Mouse (Mus musculus): ENCODE results near the gene Flot2. TPM values are rescaled to one million over a fixed set of nuclear protein-coding genes. Genes with fewer than 3 reads are reported as not detected.

Gene Flot2
- polyA plus RNA-seq (2015; fragmentation: Nextera tagmentation; extraction: Ambion mirVana), result 98.0 and 104 TPM in 2 replicates

DNA sequence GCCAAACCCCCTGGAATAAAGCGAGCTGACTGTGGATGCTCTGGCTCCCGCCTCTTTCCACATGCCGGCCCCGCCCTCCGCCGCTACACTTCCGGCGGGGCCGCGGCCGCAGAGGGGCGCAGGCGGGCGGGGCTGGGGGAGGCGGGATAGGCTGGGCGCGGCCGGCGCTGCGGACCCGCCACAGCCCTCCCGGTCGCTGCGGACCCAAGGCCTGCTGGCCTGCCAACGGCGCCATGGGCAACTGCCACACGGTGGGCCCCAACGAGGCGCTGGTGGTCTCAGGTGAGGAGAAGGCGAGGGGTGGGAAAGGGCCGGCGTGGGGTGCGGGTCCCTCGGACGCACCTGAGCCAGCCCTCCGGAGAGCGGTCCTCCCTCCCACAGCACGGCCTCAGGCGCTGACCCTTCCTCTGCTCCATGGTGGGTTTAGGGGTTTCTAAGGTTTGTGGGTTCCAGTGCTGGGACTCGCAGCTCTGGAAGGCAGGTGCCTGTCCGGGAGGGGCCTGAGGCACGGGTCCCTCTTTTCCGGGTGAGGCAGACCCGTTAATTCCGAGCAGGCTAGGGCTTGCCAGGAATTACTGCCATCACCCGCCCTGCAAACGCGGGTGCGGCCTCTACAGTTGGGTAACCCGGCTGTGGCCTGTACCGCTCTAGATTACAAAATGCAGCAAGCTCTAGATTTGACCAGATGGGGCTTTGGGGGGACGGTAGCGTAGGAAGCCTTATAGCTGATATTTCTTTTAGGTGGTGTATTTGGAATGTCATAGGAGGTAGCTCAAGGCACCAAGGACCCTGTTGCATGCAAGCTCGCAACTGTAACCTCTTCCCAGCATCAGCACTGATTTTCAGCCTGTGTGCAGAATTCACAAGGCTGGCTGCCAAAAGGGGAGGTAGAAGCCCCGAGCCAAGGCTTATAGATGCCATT, at the start of gene Flot2:
Gene Flot2 (plus strand): TSS at position 101 of the 922 bp plus-strand sequence.
- peak; percentile 88 for ATAC-seq (ENCODE audit: low read depth)
- peaks cover 35% of the 10 kb centered on the region for H3K36me3 ChIP-seq
- 2% methylated on average over 55 of the region's 55 CpGs for WGBS

DNA sequence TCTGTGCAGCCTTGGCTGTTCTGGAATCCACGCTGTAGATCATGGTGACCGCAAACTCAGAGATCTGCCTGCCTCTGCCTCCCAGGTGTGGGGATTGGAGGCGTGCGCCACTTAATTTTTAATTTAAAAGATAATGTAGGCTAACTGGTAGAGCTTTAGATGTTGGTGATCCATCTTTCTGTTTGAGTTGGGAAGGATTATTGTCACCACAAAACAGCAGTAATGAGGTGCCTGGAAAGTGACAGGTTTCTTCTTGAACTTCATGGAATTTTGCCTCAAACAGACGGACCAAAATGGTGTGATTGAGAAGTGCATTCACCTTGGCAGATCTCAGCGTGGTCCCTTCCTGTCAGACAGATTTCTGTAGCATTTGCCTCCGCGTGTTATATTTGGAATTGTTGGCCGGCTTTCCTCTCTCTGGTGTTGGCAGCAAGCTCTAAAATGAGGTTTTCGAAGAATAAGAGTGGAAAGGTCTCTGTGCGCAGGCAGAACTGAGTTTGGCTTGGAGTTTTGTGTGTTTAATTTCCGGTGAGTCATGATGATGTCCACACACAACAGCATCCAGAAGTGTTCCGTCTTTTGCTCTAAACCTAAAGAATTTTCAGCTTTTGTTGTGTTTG, 48.5 kb upstream of the Flot2 start:
- Histone ChIP-seq H3K27me3 (no peaks in the 10 kb centered on the region), H3K9me3 (no peaks in the 10 kb centered on the region), H3K36me3 (peaks cover 34% of the 10 kb centered on the region), H3K4me2 (no peak overlapping the region), H3K4me3 (no peak overlapping the region), H3K4me1 (replicated peaks) (peaks cover 21% of the 10 kb centered on the region), H3K9ac (no peak overlapping the region), H3K27ac (replicated peaks) (no peak overlapping the region)
- WGBS, result 93% methylated on average over 13 of the region's 13 CpGs
- ATAC-seq (ENCODE audit: low read depth), result no peak

More for the DNA sequence above, at the start of gene Flot2:
- Histone ChIP-seq H3K4me3 (peak within 1 kb of the TSS; percentile 90), H3K9ac (peak within 1 kb of the TSS; percentile 95), H3K27ac (replicated peaks) (peak within 1 kb of the TSS; percentile 88), H3K9me3 (no peaks in the 10 kb centered on the region), H3K27me3 (no peaks in the 10 kb centered on the region), H3K4me1 (replicated peaks) (peaks cover 37% of the 10 kb centered on the region), H3K4me2 (peak within 1 kb of the TSS; percentile 72)

DNA sequence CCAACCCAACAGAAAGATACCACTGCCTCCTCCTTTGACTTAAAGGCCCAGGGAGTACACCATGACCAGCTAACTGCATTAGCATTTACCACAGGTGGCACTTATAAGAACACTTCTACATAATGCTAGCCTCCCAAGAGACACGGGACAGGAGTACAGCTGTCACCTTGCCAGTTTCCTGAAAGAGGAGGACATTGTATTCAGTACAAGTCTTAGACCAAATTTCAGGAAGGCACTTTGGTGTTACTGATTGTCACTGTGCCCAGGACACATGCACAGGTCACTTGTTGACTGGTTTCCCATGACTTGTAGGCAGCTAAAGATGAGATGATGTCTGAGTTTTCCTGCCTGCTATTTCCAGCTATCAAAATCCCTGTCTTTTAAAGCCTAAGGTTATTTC, 42.2 kb upstream of the Flot2 start:
- WGBS, result 90% methylated on average over 1 of the region's 1 CpGs
- ATAC-seq (ENCODE audit: low read depth), result no peak
- Histone ChIP-seq H3K27me3 (no peaks in the 10 kb centered on the region), H3K4me1 (replicated peaks) (no peaks in the 10 kb centered on the region), H3K4me3 (no peak overlapping the region), H3K9ac (no peak overlapping the region), H3K9me3 (no peaks in the 10 kb centered on the region), H3K4me2 (no peak overlapping the region), H3K27ac (replicated peaks) (no peak overlapping the region), H3K36me3 (peaks cover 10% of the 10 kb centered on the region; the same call in 1 of the 2 replicates)

DNA sequence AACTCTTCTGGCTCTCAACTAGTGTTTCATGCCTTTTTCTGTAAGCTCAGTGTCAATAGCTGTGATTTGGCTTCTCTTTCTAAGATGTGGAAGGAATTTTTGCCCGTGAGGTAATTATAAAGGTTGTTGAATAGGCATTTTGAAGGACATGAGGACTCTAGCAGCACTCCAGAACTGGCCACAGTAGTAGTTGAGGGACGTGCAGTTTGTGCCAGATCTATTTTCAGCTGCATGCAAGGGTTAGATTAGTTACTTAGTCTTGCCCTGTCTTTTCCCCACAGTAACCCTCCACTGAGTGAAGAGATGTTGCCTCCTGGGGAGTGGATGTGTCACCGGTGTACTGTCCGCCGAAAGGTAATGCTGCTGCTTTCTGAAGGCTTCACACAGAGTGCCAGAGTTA, 31.3 kb upstream of the Flot2 start:
- Histone ChIP-seq H3K4me2 (no peak overlapping the region), H3K27me3 (no peaks in the 10 kb centered on the region), H3K27ac (replicated peaks) (no peak overlapping the region), H3K4me1 (replicated peaks) (0 out of 2 replicates have a peak, but pooled peaks cover 9% of the 10 kb centered on the region), H3K9me3 (no peaks in the 10 kb centered on the region), H3K4me3 (no peak overlapping the region), H3K36me3 (peaks cover 50% of the 10 kb centered on the region), H3K9ac (no peak overlapping the region)
- WGBS, result 96% methylated on average over 5 of the region's 5 CpGs
- no peak for ATAC-seq (ENCODE audit: low read depth)

- no peak overlapping the region for H3K4me3 ChIP-seq
- ATAC-seq (ENCODE audit: low read depth), result peak; percentile 85
- no peak overlapping the region for H3K4me2 ChIP-seq
- H3K27me3 ChIP-seq, result no peaks in the 10 kb centered on the region
- no peaks in the 10 kb centered on the region for H3K9me3 ChIP-seq
- H3K9ac ChIP-seq, result no peak overlapping the region
- no peak overlapping the region for H3K27ac ChIP-seq (replicated peaks)
- no peaks in the 10 kb centered on the region for H3K4me1 ChIP-seq (replicated peaks)
- H3K36me3 ChIP-seq, result peaks cover 92% of the 10 kb centered on the region
- WGBS, result 19% methylated on average over 4 of the region's 4 CpGs
Measured at GRCm38 (mm10) chr11:78019676-78020075, 18.1 kb upstream of the Flot2 start.

DNA sequence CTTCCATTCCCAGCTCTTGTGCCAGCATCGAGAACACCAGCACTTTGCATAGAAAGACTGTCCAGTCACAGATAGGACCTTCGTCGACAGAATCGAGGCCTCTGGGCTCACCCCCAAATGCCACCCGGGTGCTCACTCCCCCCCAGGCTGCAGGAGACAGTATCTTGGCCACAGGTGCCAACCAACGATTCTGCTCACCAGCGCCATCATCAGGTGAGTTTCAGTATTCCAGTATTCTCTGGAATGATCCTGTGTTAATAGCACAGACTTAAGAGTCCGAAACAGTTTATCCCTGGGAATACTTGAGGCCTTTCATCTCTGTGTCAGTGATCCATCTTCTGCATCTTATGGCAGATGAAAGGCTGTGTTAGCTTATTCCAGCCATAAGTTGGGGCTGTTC, 14.1 kb upstream of the Flot2 start:
- H3K4me3 ChIP-seq, result no peak overlapping the region
- no peaks in the 10 kb centered on the region for H3K27me3 ChIP-seq
- H3K9ac ChIP-seq, result no peak overlapping the region
- no peak overlapping the region for H3K4me2 ChIP-seq
- no peak overlapping the region for H3K27ac ChIP-seq (replicated peaks)
- WGBS, result 85% methylated on average over 8 of the region's 8 CpGs
- ATAC-seq (ENCODE audit: low read depth), result no peak
- no peaks in the 10 kb centered on the region for H3K9me3 ChIP-seq
- no peaks in the 10 kb centered on the region for H3K4me1 ChIP-seq (replicated peaks)
- peaks cover 90% of the 10 kb centered on the region for H3K36me3 ChIP-seq

GRCm38 (mm10) chr11:78029240-78029639, 8.5 kb upstream of the Flot2 start:
- H3K27me3 ChIP-seq, result no peaks in the 10 kb centered on the region
- no peak overlapping the region for H3K4me3 ChIP-seq
- H3K9ac ChIP-seq, result no peak overlapping the region
- 81% methylated on average over 8 of the region's 8 CpGs for WGBS
- H3K4me1 ChIP-seq (replicated peaks), result peaks cover 31% of the 10 kb centered on the region
- H3K27ac ChIP-seq (replicated peaks), result no peak overlapping the region
- peaks cover 57% of the 10 kb centered on the region for H3K36me3 ChIP-seq
- no peaks in the 10 kb centered on the region for H3K9me3 ChIP-seq
- H3K4me2 ChIP-seq, result no peak overlapping the region
- ATAC-seq (ENCODE audit: low read depth), result no peak

GRCm38 (mm10) chr11:78030600-78030999, 7.1 kb upstream of the Flot2 start:
- no peak for ATAC-seq (ENCODE audit: low read depth)
- 70% methylated on average over 2 of the region's 2 CpGs for WGBS
- Histone ChIP-seq H3K4me1 (replicated peaks) (peaks cover 34% of the 10 kb centered on the region), H3K4me2 (no peak overlapping the region), H3K27ac (replicated peaks) (no peak overlapping the region), H3K36me3 (peaks cover 55% of the 10 kb centered on the region), H3K9me3 (no peaks in the 10 kb centered on the region), H3K4me3 (no peak overlapping the region), H3K9ac (no peak overlapping the region), H3K27me3 (no peaks in the 10 kb centered on the region)

DNA sequence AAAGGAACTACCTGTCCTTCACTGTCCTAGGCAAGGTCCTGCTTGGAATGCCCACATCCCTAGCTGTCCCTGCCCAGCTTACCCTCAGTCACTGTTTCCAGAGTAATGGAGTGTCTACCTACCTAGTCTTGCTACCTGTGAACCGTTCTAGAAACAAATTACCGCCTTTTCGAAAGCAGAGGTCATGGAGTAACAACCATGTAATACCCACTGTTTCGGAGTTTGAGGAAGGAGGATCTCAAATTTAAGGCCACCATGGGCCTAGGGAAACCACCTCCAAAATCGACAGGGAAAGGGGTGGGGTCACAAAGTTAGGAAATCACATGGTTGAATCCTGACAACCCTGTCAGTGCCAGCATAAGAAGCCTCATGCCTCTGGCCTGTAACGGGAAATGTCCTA, 6.3 kb upstream of the Flot2 start:
- no peaks in the 10 kb centered on the region for H3K27me3 ChIP-seq
- ATAC-seq (ENCODE audit: low read depth), result no peak
- H3K27ac ChIP-seq (replicated peaks), result peak overlapping the region; percentile 93; the same call in 1 of the 2 replicates
- H3K9ac ChIP-seq, result peak overlapping the region; percentile 82
- no peaks in the 10 kb centered on the region for H3K9me3 ChIP-seq
- peak overlapping the region; percentile 59 for H3K4me3 ChIP-seq
- H3K4me2 ChIP-seq, result peak overlapping the region; percentile 69
- H3K36me3 ChIP-seq, result peaks cover 47% of the 10 kb centered on the region
- 45% methylated on average over 6 of the region's 6 CpGs for WGBS
- H3K4me1 ChIP-seq (replicated peaks), result peaks cover 34% of the 10 kb centered on the region

DNA sequence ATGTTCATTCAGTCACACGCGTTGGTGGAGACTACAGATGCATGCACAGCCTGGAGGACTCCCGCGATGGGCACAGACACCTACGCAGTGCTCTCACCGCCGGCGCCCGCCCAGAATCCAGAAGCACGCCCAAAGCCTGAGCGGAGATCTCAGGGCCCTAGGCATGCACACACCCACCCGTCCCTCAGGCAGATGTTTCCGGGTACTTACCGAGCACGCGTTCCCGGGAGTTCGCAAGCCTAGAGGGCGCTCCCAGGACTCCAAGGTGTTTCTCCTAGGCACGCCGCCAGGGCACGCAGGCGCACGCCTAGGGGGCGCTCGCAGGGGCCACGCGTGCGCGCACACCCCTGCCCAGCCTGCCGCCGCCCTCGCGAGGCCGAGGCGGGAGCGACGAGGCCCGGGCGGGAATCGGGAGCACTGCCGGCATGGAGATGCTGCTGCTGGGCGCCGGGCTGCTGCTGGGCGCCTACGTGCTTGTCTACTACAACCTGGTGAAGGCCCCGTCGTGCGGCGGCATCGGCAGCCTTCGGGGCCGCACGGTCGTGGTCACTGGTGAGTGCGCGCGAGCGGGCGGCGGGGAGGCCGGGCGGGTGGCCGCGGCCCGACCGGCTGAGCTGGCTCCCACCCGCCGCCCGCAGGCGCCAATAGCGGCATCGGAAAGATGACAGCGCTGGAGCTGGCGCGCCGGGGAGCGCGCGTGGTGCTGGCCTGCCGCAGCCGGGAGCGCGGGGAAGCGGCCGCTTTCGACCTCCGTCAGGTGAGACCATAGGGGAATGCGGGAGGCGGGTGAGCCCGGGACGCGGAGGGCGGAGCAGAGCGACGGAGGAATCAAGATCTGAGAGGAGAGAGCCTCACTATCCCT, 5.6 kb upstream of the Flot2 start, which contains the start of gene Dhrs13:
Gene Dhrs13 (plus strand): TSS at position 334 of the 862 bp plus-strand sequence.
- WGBS, result under 1% methylated on average over 96 of the region's 96 CpGs
- no peaks in the 10 kb centered on the region for H3K27me3 ChIP-seq
- H3K4me1 ChIP-seq (replicated peaks), result peaks cover 38% of the 10 kb centered on the region
- H3K4me3 ChIP-seq, result peak within 1 kb of the TSS; percentile 59
- peak; percentile 93 for ATAC-seq (ENCODE audit: low read depth)
- H3K9ac ChIP-seq, result peak within 1 kb of the TSS; percentile 82
- H3K27ac ChIP-seq (replicated peaks), result peak within 1 kb of the TSS; percentile 93
- H3K36me3 ChIP-seq, result peaks cover 45% of the 10 kb centered on the region
- peak within 1 kb of the TSS; percentile 69 for H3K4me2 ChIP-seq
- H3K9me3 ChIP-seq, result no peaks in the 10 kb centered on the region

DNA sequence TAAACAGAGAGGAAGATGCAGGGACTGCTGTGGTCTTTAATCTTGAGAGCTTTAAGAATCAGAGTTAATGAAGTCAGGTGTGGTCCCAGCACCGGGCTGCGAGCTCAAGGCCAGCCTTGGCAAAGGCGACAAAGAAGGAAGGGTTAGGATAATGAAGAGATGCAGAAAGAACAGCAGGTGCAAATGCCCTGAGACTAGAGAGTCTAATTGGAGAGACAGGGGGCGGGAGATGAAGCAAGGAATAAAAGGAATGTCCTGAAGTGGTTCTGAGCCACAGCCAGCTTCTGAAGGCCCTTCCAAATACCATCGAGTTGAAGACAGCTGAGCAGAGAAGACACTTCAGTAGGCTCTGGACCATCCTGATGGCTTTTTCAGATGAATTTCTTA, 4.9 kb upstream of the Flot2 start:
- H3K9me3 ChIP-seq, result no peaks in the 10 kb centered on the region
- peaks cover 44% of the 10 kb centered on the region for H3K4me1 ChIP-seq (replicated peaks)
- no peak for ATAC-seq (ENCODE audit: low read depth)
- peak overlapping the region; percentile 82 for H3K9ac ChIP-seq
- WGBS, result 15% methylated on average over 5 of the region's 5 CpGs
- peak overlapping the region; percentile 59 for H3K4me3 ChIP-seq
- H3K27ac ChIP-seq (replicated peaks), result peak overlapping the region; percentile 93
- H3K27me3 ChIP-seq, result no peaks in the 10 kb centered on the region
- H3K36me3 ChIP-seq, result peaks cover 39% of the 10 kb centered on the region
- peak overlapping the region; percentile 69 for H3K4me2 ChIP-seq
